Mouse (Mus musculus): ENCODE measurements around the gene Mgst2. TPM values are rescaled to one million over a fixed set of nuclear protein-coding genes. Genes with fewer than 3 reads are reported as not detected.
A peak's percentile ranks its signal among the peaks of the same experiment; 100 is the strongest.

The Mgst2 gene
- polyA plus RNA-seq (2015; fragmentation: Nextera tagmentation; extraction: Ambion mirVana), result 1.1 and 1.6 TPM in 2 replicates

GRCm38 (mm10) chr3:51660060-51660459 is at the start of gene Mgst2:
Gene Mgst2, plus strand, starts transcription at chr3:51660360.
- Histone ChIP-seq H3K4me1 (ENCODE audit: insufficient read depth, low read length) (no peaks in the 10 kb centered on the region), H3K27me3 (ENCODE audit: insufficient read depth, low read length) (no peaks in the 10 kb centered on the region), H3K4me3 (ENCODE audit: low read length) (no peak within 1 kb of the TSS), H3K36me3 (ENCODE audit: insufficient read depth, low read length) (no peaks in the 10 kb centered on the region), H3K27ac (ENCODE audit: low read length) (no peak within 1 kb of the TSS), H3K9ac (replicated peaks; ENCODE audit: low read length) (no peak within 1 kb of the TSS), H3K9me3 (ENCODE audit: low read length) (no peaks in the 10 kb centered on the region), H3K4me2 (replicated peaks; ENCODE audit: low read depth, low read length) (no peak within 1 kb of the TSS)
- ATAC-seq (ENCODE audit: low FRiP score, low TSS enrichment), result no peak
- WGBS, result 59% methylated on average over 4 of the region's 4 CpGs

- no peaks in the 10 kb centered on the region for H3K36me3 ChIP-seq (ENCODE audit: insufficient read depth, low read length)
Observed at GRCm38 (mm10) chr3:51611972-51612371, 48.2 kb upstream of the Mgst2 start.

GRCm38 (mm10) chr3:51612398-51613356 is 47.5 kb upstream of the Mgst2 start:
- H3K27ac ChIP-seq (ENCODE audit: low read length), result no peak overlapping the region
- no peak overlapping the region for H3K4me2 ChIP-seq (replicated peaks; ENCODE audit: low read depth, low read length)
- no peaks in the 10 kb centered on the region for H3K9me3 ChIP-seq (ENCODE audit: low read length)
- H3K9ac ChIP-seq (replicated peaks; ENCODE audit: low read length), result no peak overlapping the region
- H3K36me3 ChIP-seq (ENCODE audit: insufficient read depth, low read length), result no peaks in the 10 kb centered on the region
- H3K4me3 ChIP-seq (ENCODE audit: low read length), result no peak overlapping the region
- WGBS, result 83% methylated on average over 10 of the region's 10 CpGs
- H3K4me1 ChIP-seq (ENCODE audit: insufficient read depth, low read length), result peaks cover 8% of the 10 kb centered on the region; the same call in 1 of the 2 replicates
- ATAC-seq (ENCODE audit: low FRiP score, low TSS enrichment), result no peak
- H3K27me3 ChIP-seq (ENCODE audit: insufficient read depth, low read length), result no peaks in the 10 kb centered on the region

More at GRCm38 (mm10) chr3:51611972-51612371, 48.2 kb upstream of the Mgst2 start:
- Histone ChIP-seq H3K4me2 (replicated peaks; ENCODE audit: low read depth, low read length) (no peak overlapping the region; the same call in 1 of the 2 replicates), H3K9me3 (ENCODE audit: low read length) (no peaks in the 10 kb centered on the region), H3K4me1 (ENCODE audit: insufficient read depth, low read length) (peaks cover 8% of the 10 kb centered on the region; the same call in 1 of the 2 replicates), H3K4me3 (ENCODE audit: low read length) (no peak overlapping the region), H3K9ac (replicated peaks; ENCODE audit: low read length) (no peak overlapping the region; the same call in 1 of the 2 replicates), H3K27ac (ENCODE audit: low read length) (no peak overlapping the region), H3K27me3 (ENCODE audit: insufficient read depth, low read length) (no peaks in the 10 kb centered on the region)
- peak; percentile 85; the same call in 1 of the 2 replicates for ATAC-seq (ENCODE audit: low FRiP score, low TSS enrichment)
- WGBS, result 2% methylated on average over 6 of the region's 6 CpGs

GRCm38 (mm10) chr3:51614278-51614677 is 45.9 kb upstream of the Mgst2 start:
- Histone ChIP-seq H3K9ac (replicated peaks; ENCODE audit: low read length) (no peak overlapping the region), H3K4me3 (ENCODE audit: low read length) (no peak overlapping the region), H3K4me2 (replicated peaks; ENCODE audit: low read depth, low read length) (no peak overlapping the region), H3K36me3 (ENCODE audit: insufficient read depth, low read length) (no peaks in the 10 kb centered on the region), H3K27ac (ENCODE audit: low read length) (no peak overlapping the region), H3K27me3 (ENCODE audit: insufficient read depth, low read length) (no peaks in the 10 kb centered on the region), H3K4me1 (ENCODE audit: insufficient read depth, low read length) (peaks cover 8% of the 10 kb centered on the region; the same call in 1 of the 2 replicates), H3K9me3 (ENCODE audit: low read length) (no peaks in the 10 kb centered on the region)
- no peak for ATAC-seq (ENCODE audit: low FRiP score, low TSS enrichment)
- WGBS, result 77% methylated on average over 13 of the region's 13 CpGs

- Histone ChIP-seq H3K36me3 (ENCODE audit: insufficient read depth, low read length) (no peaks in the 10 kb centered on the region), H3K9ac (replicated peaks; ENCODE audit: low read length) (no peak overlapping the region), H3K4me2 (replicated peaks; ENCODE audit: low read depth, low read length) (no peak overlapping the region), H3K27me3 (ENCODE audit: insufficient read depth, low read length) (no peaks in the 10 kb centered on the region), H3K4me3 (ENCODE audit: low read length) (no peak overlapping the region), H3K27ac (ENCODE audit: low read length) (no peak overlapping the region), H3K4me1 (ENCODE audit: insufficient read depth, low read length) (no peaks in the 10 kb centered on the region), H3K9me3 (ENCODE audit: low read length) (no peaks in the 10 kb centered on the region)
- 76% methylated on average over 2 of the region's 2 CpGs for WGBS
- ATAC-seq (ENCODE audit: low FRiP score, low TSS enrichment), result no peak
Observed at GRCm38 (mm10) chr3:51623956-51624355, 36.2 kb upstream of the Mgst2 start.

- Histone ChIP-seq H3K36me3 (ENCODE audit: insufficient read depth, low read length) (no peaks in the 10 kb centered on the region), H3K9me3 (ENCODE audit: low read length) (peaks cover 11% of the 10 kb centered on the region), H3K27ac (ENCODE audit: low read length) (no peak overlapping the region), H3K9ac (replicated peaks; ENCODE audit: low read length) (no peak overlapping the region), H3K4me2 (replicated peaks; ENCODE audit: low read depth, low read length) (no peak overlapping the region), H3K27me3 (ENCODE audit: insufficient read depth, low read length) (no peaks in the 10 kb centered on the region), H3K4me1 (ENCODE audit: insufficient read depth, low read length) (no peaks in the 10 kb centered on the region), H3K4me3 (ENCODE audit: low read length) (no peak overlapping the region)
- 78% methylated on average over 3 of the region's 3 CpGs for WGBS
- no peak for ATAC-seq (ENCODE audit: low FRiP score, low TSS enrichment)
Observed at GRCm38 (mm10) chr3:51627741-51628140, 32.4 kb upstream of the Mgst2 start.

- Histone ChIP-seq H3K27ac (ENCODE audit: low read length) (no peak overlapping the region), H3K9ac (replicated peaks; ENCODE audit: low read length) (no peak overlapping the region), H3K4me3 (ENCODE audit: low read length) (no peak overlapping the region), H3K36me3 (ENCODE audit: insufficient read depth, low read length) (no peaks in the 10 kb centered on the region), H3K4me2 (replicated peaks; ENCODE audit: low read depth, low read length) (no peak overlapping the region), H3K9me3 (ENCODE audit: low read length) (peaks cover 18% of the 10 kb centered on the region), H3K4me1 (ENCODE audit: insufficient read depth, low read length) (no peaks in the 10 kb centered on the region), H3K27me3 (ENCODE audit: insufficient read depth, low read length) (no peaks in the 10 kb centered on the region)
- WGBS, result 28% methylated on average over 3 of the region's 3 CpGs
- no peak for ATAC-seq (ENCODE audit: low FRiP score, low TSS enrichment)
Observed at GRCm38 (mm10) chr3:51628977-51629376, 31.2 kb upstream of the Mgst2 start.

GRCm38 (mm10) chr3:51630746-51631145 is 29.4 kb upstream of the Mgst2 start:
- no peak overlapping the region for H3K9ac ChIP-seq (replicated peaks; ENCODE audit: low read length)
- no peaks in the 10 kb centered on the region for H3K4me1 ChIP-seq (ENCODE audit: insufficient read depth, low read length)
- 96% methylated on average over 1 of the region's 1 CpGs for WGBS
- no peaks in the 10 kb centered on the region for H3K27me3 ChIP-seq (ENCODE audit: insufficient read depth, low read length)
- H3K36me3 ChIP-seq (ENCODE audit: insufficient read depth, low read length), result no peaks in the 10 kb centered on the region
- H3K9me3 ChIP-seq (ENCODE audit: low read length), result peaks cover 18% of the 10 kb centered on the region
- ATAC-seq (ENCODE audit: low FRiP score, low TSS enrichment), result no peak
- no peak overlapping the region for H3K4me3 ChIP-seq (ENCODE audit: low read length)
- no peak overlapping the region for H3K27ac ChIP-seq (ENCODE audit: low read length)
- H3K4me2 ChIP-seq (replicated peaks; ENCODE audit: low read depth, low read length), result no peak overlapping the region

GRCm38 (mm10) chr3:51631971-51632370 is 28.2 kb upstream of the Mgst2 start:
- H3K9ac ChIP-seq (replicated peaks; ENCODE audit: low read length), result no peak overlapping the region
- H3K4me2 ChIP-seq (replicated peaks; ENCODE audit: low read depth, low read length), result no peak overlapping the region
- no peaks in the 10 kb centered on the region for H3K27me3 ChIP-seq (ENCODE audit: insufficient read depth, low read length)
- H3K4me3 ChIP-seq (ENCODE audit: low read length), result no peak overlapping the region
- H3K36me3 ChIP-seq (ENCODE audit: insufficient read depth, low read length), result no peaks in the 10 kb centered on the region
- H3K27ac ChIP-seq (ENCODE audit: low read length), result no peak overlapping the region
- H3K9me3 ChIP-seq (ENCODE audit: low read length), result peaks cover 18% of the 10 kb centered on the region
- no peaks in the 10 kb centered on the region for H3K4me1 ChIP-seq (ENCODE audit: insufficient read depth, low read length)
- no peak for ATAC-seq (ENCODE audit: low FRiP score, low TSS enrichment)
- 70% methylated on average over 4 of the region's 4 CpGs for WGBS

GRCm38 (mm10) chr3:51634451-51634850 is 25.7 kb upstream of the Mgst2 start:
- ATAC-seq (ENCODE audit: low FRiP score, low TSS enrichment), result no peak
- WGBS, result 84% methylated on average over 1 of the region's 1 CpGs
- no peak overlapping the region for H3K4me2 ChIP-seq (replicated peaks; ENCODE audit: low read depth, low read length)
- peaks cover 18% of the 10 kb centered on the region for H3K9me3 ChIP-seq (ENCODE audit: low read length)
- no peaks in the 10 kb centered on the region for H3K27me3 ChIP-seq (ENCODE audit: insufficient read depth, low read length)
- no peak overlapping the region for H3K9ac ChIP-seq (replicated peaks; ENCODE audit: low read length)
- no peaks in the 10 kb centered on the region for H3K4me1 ChIP-seq (ENCODE audit: insufficient read depth, low read length)
- no peak overlapping the region for H3K4me3 ChIP-seq (ENCODE audit: low read length)
- H3K27ac ChIP-seq (ENCODE audit: low read length), result no peak overlapping the region
- no peaks in the 10 kb centered on the region for H3K36me3 ChIP-seq (ENCODE audit: insufficient read depth, low read length)

Data from kidney, embryonic 16.5 days (tissue).